Mouse (Mus musculus) megakaryocyte, embryonic 14.5 days (primary cell): ENCODE measurements at regions not wholly inside any gene's neighbourhood (a gene's known extent, or its start where the extent isn't known, plus 50 kb on each side); places are given as distances from the start of the nearest gene placed in this dataset.

Experiments
- H3K27me3 ChIP-seq: replicated peaks from 2 replicates; pipeline ENCODE3; 2012; ENCODE audit warnings: inconsistent platforms
- H3K36me3 ChIP-seq: replicated peaks from 2 replicates; pipeline ENCODE3; 2012; ENCODE audit warnings: low read length, inconsistent platforms, mixed read lengths
- H3K4me1 ChIP-seq: 2 replicates; pipeline ENCODE4 v1.6.1; 2012; ENCODE audit warnings: inconsistent platforms
- H3K4me3 ChIP-seq: replicated peaks from 2 replicates; pipeline ENCODE3; 2012; ENCODE audit warnings: moderate library complexity, mild to moderate bottlenecking, inconsistent platforms
- H3K9me3 ChIP-seq: 2 replicates; pipeline ENCODE4 v1.6.1; 2012; ENCODE audit warnings: inconsistent platforms
- FLI1 ChIP-seq: IDR thresholded peaks from 2 replicates; pipeline ENCODE4 v1.6.1; 2012; ENCODE audit warnings: low read length, inconsistent platforms, mixed read lengths
- GATA1 ChIP-seq: IDR thresholded peaks from 3 replicates; pipeline ENCODE4 v1.6.1; 2012; ENCODE audit warnings: mixed read lengths, low read length, inconsistent platforms, borderline replicate concordance

DNA sequence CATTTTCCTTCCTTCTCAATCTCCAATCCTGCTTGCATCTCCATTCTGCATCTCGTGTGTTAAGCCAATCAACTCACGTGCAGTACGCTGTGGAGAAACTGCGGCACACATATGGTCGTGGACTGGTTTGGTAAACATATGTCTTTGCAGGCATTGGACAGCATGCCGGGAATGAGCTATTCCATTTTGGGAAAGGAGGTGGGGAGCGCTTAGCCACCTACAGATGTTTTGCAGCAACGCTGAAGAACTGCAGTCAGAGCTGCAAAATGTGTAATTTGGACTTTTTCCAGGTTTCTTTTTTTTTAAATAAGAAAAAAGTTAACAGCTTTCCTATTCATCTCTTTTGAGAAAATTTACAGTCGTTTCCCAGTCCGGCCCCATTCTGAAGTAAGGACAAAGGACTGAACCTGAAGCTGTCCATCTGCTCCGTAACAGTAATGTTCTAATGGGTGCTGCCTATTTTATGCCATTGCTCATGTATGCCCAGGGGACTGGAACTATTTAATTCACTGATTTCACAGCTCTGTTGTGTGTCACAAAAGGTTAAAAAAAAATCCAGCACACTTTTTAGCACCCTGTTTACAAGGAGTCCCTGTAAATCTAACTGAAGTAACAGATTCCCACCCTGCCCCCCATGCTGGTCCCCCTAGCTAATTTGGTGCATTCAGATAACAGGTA, 234.2 kb upstream of the Tmem161b start:
- Histone ChIP-seq H3K27me3 (no peaks in the 10 kb centered on the region), H3K4me3 (no peak overlapping the region)

DNA sequence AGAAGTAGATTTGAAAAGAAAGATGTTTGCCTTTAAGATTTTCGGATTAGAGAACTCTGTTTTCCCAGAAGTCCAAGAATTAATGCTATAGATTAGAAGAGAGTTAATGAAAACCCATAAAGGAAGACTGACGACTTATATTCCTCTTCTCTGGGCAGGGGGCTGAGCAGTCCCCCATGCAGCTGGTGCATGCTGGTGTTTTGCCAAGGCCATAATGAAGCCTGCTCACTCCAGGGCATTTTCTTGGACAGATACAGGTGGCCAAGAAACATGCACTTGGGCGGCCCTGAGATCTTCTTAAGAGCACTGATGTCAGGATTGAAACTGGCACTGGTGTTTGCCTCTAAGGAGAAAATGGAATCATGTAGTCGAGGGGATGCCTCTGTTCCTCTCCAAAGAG, 233.6 kb upstream of the Tmem161b start:
- TF ChIP-seq FLI1 (no peak), GATA1 (no peak)
- no peaks in the 10 kb centered on the region for H3K36me3 ChIP-seq
- H3K9me3 ChIP-seq: peaks cover 2% of the 10 kb centered on the region; the same call in 1 of the 2 replicates
- no peaks in the 10 kb centered on the region for H3K27me3 ChIP-seq
- no peak overlapping the region for H3K4me3 ChIP-seq
- H3K4me1 ChIP-seq: no peaks in the 10 kb centered on the region

More for the DNA sequence above, 234.2 kb upstream of the Tmem161b start:
- Histone ChIP-seq H3K9me3 (peaks cover 2% of the 10 kb centered on the region; the same call in 1 of the 2 replicates), H3K36me3 (no peaks in the 10 kb centered on the region), H3K4me1 (no peaks in the 10 kb centered on the region)
- TF ChIP-seq GATA1: no peak
- no peak for TF ChIP-seq FLI1

DNA sequence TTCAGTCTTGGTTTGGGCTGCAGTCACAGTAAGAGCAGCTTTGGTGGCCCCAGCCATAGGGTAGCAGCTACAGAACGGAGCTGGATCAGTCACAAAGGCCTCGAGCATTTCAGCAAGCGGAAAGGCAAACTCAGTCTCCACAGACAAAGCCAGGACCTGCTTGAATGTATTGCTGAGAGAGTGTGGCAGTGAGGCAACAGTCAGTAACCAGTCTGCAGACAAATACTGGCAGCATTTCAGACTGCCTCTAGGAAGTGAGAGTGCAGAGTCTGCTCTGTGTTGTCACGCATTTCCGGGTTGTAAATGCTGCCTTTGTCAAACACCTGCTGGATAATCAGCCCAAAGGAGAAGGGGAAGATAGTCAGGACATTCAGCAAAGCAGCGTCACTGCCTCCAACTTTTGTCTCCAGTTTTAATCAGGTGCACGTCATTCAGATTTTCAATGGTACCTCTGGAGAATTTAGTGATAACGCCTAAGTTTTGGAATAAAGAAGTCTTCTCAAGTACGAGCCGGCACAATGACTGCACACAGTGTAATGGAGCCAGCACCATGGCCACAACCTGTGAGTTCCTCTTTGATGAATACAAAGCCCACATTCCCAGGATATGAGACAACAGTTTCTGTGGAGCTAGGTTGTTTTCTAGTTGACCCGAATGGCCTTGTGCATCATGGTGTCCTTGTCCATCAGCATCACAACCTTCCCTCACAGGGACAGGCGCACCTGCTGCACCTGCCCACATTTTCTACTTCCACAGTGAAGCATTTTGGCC, 224.3 kb upstream of the Tmem161b start:
- no peaks in the 10 kb centered on the region for H3K4me1 ChIP-seq

GRCm38 (mm10) chr13:84021771-84022170, 200.3 kb upstream of the Tmem161b start:
- H3K4me3 ChIP-seq: no peak overlapping the region
- 0 out of 2 replicates have a peak, but pooled peaks cover 2% of the 10 kb centered on the region for H3K9me3 ChIP-seq
- no peaks in the 10 kb centered on the region for H3K4me1 ChIP-seq
- H3K27me3 ChIP-seq: no peaks in the 10 kb centered on the region
- TF ChIP-seq GATA1 (no peak), FLI1 (no peak)
- no peaks in the 10 kb centered on the region for H3K36me3 ChIP-seq

More for the DNA sequence above, 224.3 kb upstream of the Tmem161b start:
- TF ChIP-seq GATA1: no peak
- TF ChIP-seq FLI1: no peak
- Histone ChIP-seq H3K36me3 (no peaks in the 10 kb centered on the region), H3K4me3 (no peak overlapping the region), H3K9me3 (no peaks in the 10 kb centered on the region), H3K27me3 (no peaks in the 10 kb centered on the region)

- Histone ChIP-seq H3K36me3 (no peaks in the 10 kb centered on the region), H3K4me3 (no peak overlapping the region), H3K9me3 (0 out of 2 replicates have a peak, but pooled peaks cover 2% of the 10 kb centered on the region), H3K27me3 (no peaks in the 10 kb centered on the region), H3K4me1 (no peaks in the 10 kb centered on the region)
- TF ChIP-seq GATA1: no peak
- TF ChIP-seq FLI1: no peak
Observed at GRCm38 (mm10) chr13:84023021-84023420, 199.1 kb upstream of the Tmem161b start.

DNA sequence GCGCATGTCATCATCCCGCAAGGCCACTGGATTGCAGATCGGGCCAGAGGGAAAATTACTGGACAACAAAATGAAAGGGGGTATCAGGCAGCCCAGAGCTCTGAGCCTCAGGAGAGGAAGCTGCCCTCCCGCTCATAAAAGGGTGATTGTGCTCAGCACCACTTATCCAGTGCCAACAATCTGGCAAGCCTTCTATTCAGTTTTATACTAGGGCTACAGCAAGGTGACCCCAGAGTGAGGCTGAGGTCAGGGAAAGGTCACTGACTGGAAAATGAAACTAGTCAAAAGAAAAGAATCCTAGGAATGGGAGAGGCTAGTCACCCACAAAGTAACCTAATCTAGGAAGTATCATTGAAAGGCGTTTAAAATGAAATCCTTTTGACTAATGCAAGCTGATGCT, 198.5 kb upstream of the Tmem161b start:
- no peaks in the 10 kb centered on the region for H3K4me1 ChIP-seq
- 0 out of 2 replicates have a peak, but pooled peaks cover 2% of the 10 kb centered on the region for H3K9me3 ChIP-seq
- H3K4me3 ChIP-seq: no peak overlapping the region
- TF ChIP-seq GATA1 (no peak), FLI1 (no peak)
- H3K36me3 ChIP-seq: no peaks in the 10 kb centered on the region
- no peaks in the 10 kb centered on the region for H3K27me3 ChIP-seq

DNA sequence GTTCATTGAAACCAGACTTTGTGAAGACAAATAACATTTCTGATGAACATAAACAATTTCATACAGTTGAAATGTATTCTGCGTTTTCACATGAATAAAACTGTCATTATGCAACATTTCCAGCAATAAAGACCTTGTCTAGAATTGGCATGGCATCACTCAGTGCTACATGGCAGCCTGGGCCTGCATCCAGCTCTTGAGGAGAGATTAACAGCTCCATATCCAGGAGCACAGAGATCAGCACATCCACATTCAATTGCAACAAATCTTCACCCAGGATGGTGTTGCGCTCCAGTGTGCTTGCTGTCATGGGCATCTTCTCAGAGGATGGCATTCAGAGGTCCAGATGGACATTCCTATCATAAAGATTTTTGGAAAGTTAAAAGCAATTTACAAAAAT, 196.7 kb upstream of the Tmem161b start:
- Histone ChIP-seq H3K36me3 (no peaks in the 10 kb centered on the region), H3K27me3 (no peaks in the 10 kb centered on the region), H3K9me3 (0 out of 2 replicates have a peak, but pooled peaks cover 2% of the 10 kb centered on the region), H3K4me1 (no peaks in the 10 kb centered on the region), H3K4me3 (no peak overlapping the region)
- TF ChIP-seq FLI1 (no peak), GATA1 (no peak)

DNA sequence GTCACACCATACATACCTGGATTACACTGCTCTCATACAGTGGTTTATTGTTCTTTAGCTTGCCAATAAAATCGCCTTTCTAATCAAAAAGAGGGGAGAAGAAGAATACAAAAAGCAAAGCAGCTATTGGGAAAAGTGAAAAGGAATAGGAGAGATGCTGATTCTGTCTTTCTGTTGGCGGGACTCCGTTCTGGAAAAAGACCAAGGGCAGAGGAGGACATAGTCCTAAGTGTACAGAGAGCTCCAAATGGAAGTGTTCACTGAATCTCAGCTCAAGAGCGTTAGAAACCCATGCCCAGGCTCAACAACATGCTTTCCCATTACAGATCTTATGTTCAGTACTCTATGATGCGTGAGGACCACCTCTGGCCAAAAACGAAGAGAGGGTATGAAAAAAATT, 174.4 kb upstream of the Tmem161b start:
- no peaks in the 10 kb centered on the region for H3K36me3 ChIP-seq
- H3K4me3 ChIP-seq: no peak overlapping the region
- H3K27me3 ChIP-seq: no peaks in the 10 kb centered on the region
- TF ChIP-seq FLI1 (no peak), GATA1 (no peak)
- 0 out of 2 replicates have a peak, but pooled peaks cover 4% of the 10 kb centered on the region for H3K9me3 ChIP-seq
- H3K4me1 ChIP-seq: no peaks in the 10 kb centered on the region

GRCm38 (mm10) chr13:84052221-84052620, 169.9 kb upstream of the Tmem161b start:
- TF ChIP-seq GATA1 (no peak), FLI1 (no peak)
- Histone ChIP-seq H3K27me3 (no peaks in the 10 kb centered on the region), H3K36me3 (no peaks in the 10 kb centered on the region), H3K9me3 (no peaks in the 10 kb centered on the region), H3K4me1 (no peaks in the 10 kb centered on the region), H3K4me3 (no peak overlapping the region)

DNA sequence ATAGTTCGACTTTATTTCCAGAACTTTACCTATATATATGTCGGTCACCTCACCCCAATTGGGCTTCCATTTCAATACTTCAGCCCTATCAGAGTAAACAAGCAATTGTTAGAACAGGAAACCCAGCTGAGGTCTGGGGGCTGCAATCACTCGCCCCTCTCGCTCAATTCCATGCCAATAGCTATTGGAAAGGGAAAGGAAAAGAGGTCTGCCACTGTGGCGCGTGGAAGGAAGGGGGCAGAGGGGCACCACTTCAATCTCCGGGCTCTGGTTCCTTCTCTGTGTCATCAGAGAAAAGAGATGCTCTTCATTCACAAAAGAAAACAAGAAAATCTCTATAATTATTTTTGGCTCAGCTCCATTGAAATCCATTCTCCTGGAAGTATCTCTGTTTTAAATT, 167.1 kb upstream of the Tmem161b start:
- no peaks in the 10 kb centered on the region for H3K9me3 ChIP-seq
- H3K36me3 ChIP-seq: no peaks in the 10 kb centered on the region
- TF ChIP-seq GATA1 (no peak), FLI1 (no peak)

More for the DNA sequence above, 167.1 kb upstream of the Tmem161b start:
- H3K27me3 ChIP-seq: no peaks in the 10 kb centered on the region
- no peak overlapping the region for H3K4me3 ChIP-seq
- no peaks in the 10 kb centered on the region for H3K4me1 ChIP-seq
